In genomic region chr1:133921304-133921751, GRCm38 (mm10) we compare ENCODE assay signal across 8 mouse cellular contexts. TPM values are rescaled to one million over a fixed set of nuclear protein-coding genes. Genes with fewer than 3 reads are reported as not detected.
A peak's percentile ranks its signal among the peaks of the same experiment; 100 is the strongest.
DNase-seq lines count a peak whose midpoint lies in the region; ATAC-seq lines count a peak whose summit lies in the region.

TSS of gene Prelp (minus strand) at chr1:133921414.

- no peak within 1 kb of the TSS for H3K4me3 ChIP-seq in heart, embryonic 10.5 days
- no peak within 1 kb of the TSS for H3K4me3 ChIP-seq in embryonic facial prominence, embryonic 10.5 days
- H3K4me3 ChIP-seq in heart, embryonic 13.5 days = peak within 1 kb of the TSS; percentile 14; the same call in 1 of the 2 replicates
- H3K4me3 ChIP-seq in midbrain, embryonic 11.5 days (ENCODE audit: low read depth, low read length) = no peak within 1 kb of the TSS

- no peaks in the 10 kb centered on the region for H3K9me3 ChIP-seq in heart, embryonic 10.5 days
- 0 out of 2 replicates have a peak, but pooled peaks cover 2% of the 10 kb centered on the region for H3K9me3 ChIP-seq in embryonic facial prominence, embryonic 10.5 days
- H3K9me3 ChIP-seq in heart, embryonic 13.5 days = no peaks in the 10 kb centered on the region
- H3K9me3 ChIP-seq in midbrain, embryonic 11.5 days (ENCODE audit: control insufficient read depth, low read length) = no peaks in the 10 kb centered on the region

- 32% methylated on average over 8 of the region's 8 CpGs for WGBS in heart, embryonic 10.5 days
- 16% methylated on average over 8 of the region's 8 CpGs for WGBS in embryonic facial prominence, embryonic 10.5 days
- WGBS in heart, embryonic 13.5 days = 16% methylated on average over 8 of the region's 8 CpGs
- 31% methylated on average over 8 of the region's 8 CpGs for WGBS in midbrain, embryonic 11.5 days

- ATAC-seq in heart, embryonic 13.5 days (ENCODE audit: extremely low read depth, insufficient number of reproducible peaks, low FRiP score, low TSS enrichment) = no peak
- no peak for ATAC-seq in midbrain, embryonic 11.5 days (ENCODE audit: low FRiP score)

- H3K4me1 ChIP-seq in heart, embryonic 10.5 days = peaks cover 33% of the 10 kb centered on the region
- H3K4me1 ChIP-seq in embryonic facial prominence, embryonic 10.5 days = peaks cover 49% of the 10 kb centered on the region
- H3K4me1 ChIP-seq in heart, embryonic 13.5 days = peaks cover 54% of the 10 kb centered on the region
- H3K4me1 ChIP-seq in midbrain, embryonic 11.5 days (ENCODE audit: control insufficient read depth, insufficient read depth, low read length) = peaks cover 16% of the 10 kb centered on the region

- intact Hi-C loops in left cerebral cortex, postnatal 25 days (cut with DNase I) = no loop called here

- peak within 1 kb of the TSS; percentile 36 for H3K4me2 ChIP-seq in heart, embryonic 13.5 days
- 0 out of 2 replicates have a peak within 1 kb of the TSS, but pooled peaks have one; percentile 4 for H3K4me2 ChIP-seq in midbrain, embryonic 11.5 days

- DNase-seq in heart, adult 11 months = peak; percentile 99
- DNase-seq in heart, embryonic 10.5 days (ENCODE audit: low spot score) = no peak
- DNase-seq in embryonic facial prominence, embryonic 10.5 days (ENCODE audit: low spot score) = peak; percentile 36
- peak; percentile 69 for DNase-seq in kidney, postnatal 10 days
- DNase-seq in midbrain, embryonic 11.5 days (ENCODE audit: low spot score, missing footprints) = peak; percentile 83
- DNase-seq in left cerebral cortex, postnatal 25 days (ENCODE audit: low spot score in 2 of 2) = no peak
- DNase-seq in embryo, embryonic 10.5 days (ENCODE audit: low spot score) = no peak

- H3K36me3 ChIP-seq in heart, embryonic 10.5 days = no peaks in the 10 kb centered on the region
- no peaks in the 10 kb centered on the region for H3K36me3 ChIP-seq in embryonic facial prominence, embryonic 10.5 days (replicated peaks)
- no peaks in the 10 kb centered on the region for H3K36me3 ChIP-seq in heart, embryonic 13.5 days
- H3K36me3 ChIP-seq in midbrain, embryonic 11.5 days (ENCODE audit: control insufficient read depth, insufficient read depth, low read length) = no peaks in the 10 kb centered on the region

- no peak within 1 kb of the TSS for H3K27ac ChIP-seq in heart, embryonic 10.5 days
- peak within 1 kb of the TSS; percentile 66 for H3K27ac ChIP-seq in embryonic facial prominence, embryonic 10.5 days (replicated peaks)
- peak within 1 kb of the TSS; percentile 73 for H3K27ac ChIP-seq in heart, embryonic 13.5 days (replicated peaks)
- no peak within 1 kb of the TSS for H3K27ac ChIP-seq in midbrain, embryonic 11.5 days (ENCODE audit: low read depth, low read length)

- peak within 1 kb of the TSS; percentile 54 for H3K9ac ChIP-seq in heart, embryonic 13.5 days
- H3K9ac ChIP-seq in midbrain, embryonic 11.5 days (ENCODE audit: low read length) = peak within 1 kb of the TSS; percentile 4; the same call in 1 of the 2 replicates

- peaks cover 6% of the 10 kb centered on the region; the same call in 1 of the 2 replicates for H3K27me3 ChIP-seq in heart, embryonic 10.5 days (ENCODE audit: insufficient read depth, poor library complexity, severe bottlenecking)
- H3K27me3 ChIP-seq in embryonic facial prominence, embryonic 10.5 days (replicated peaks; ENCODE audit: low read depth, poor library complexity, severe bottlenecking) = peaks cover 48% of the 10 kb centered on the region
- H3K27me3 ChIP-seq in heart, embryonic 13.5 days (replicated peaks) = peaks cover 13% of the 10 kb centered on the region; the same call in 1 of the 2 replicates
- no peaks in the 10 kb centered on the region for H3K27me3 ChIP-seq in midbrain, embryonic 11.5 days (ENCODE audit: control insufficient read depth, insufficient read depth, low read length)

RNA-seq across cellular contexts. Expression of gene Prelp, which starts in this region (rescaled TPM):
- polyA plus RNA-seq in heart, embryonic 10.5 days (2016; fragmentation: Nextera tagmentation; extraction: Ambion mirVana) = 0.16 and 0.31 TPM in 2 replicates
- polyA plus RNA-seq in embryonic facial prominence, embryonic 10.5 days (2016; fragmentation: Nextera tagmentation; extraction: Ambion mirVana) = 0.74 and 0.91 TPM in 2 replicates
- 2.8 and 3.1 TPM in 2 replicates for polyA plus RNA-seq in heart, embryonic 13.5 days (2015; fragmentation: Nextera tagmentation; extraction: Ambion mirVana)
- 1.1 and 1.7 TPM in 2 replicates for polyA plus RNA-seq in midbrain, embryonic 11.5 days (2014; fragmentation: Nextera tagmentation; extraction: Ambion mirVana)
- total RNA-seq in left cerebral cortex, postnatal 25 days (2021) = 1 to 10 TPM; 7.9 to 9.0 TPM

Comparison
In these comparisons a context has a peak if more than half of its experiments do, and no peak if none do; other contexts are left out.
1. DNase-seq: peak in heart, adult 11 months (single experiment), kidney, postnatal 10 days (single experiment) and midbrain, embryonic 11.5 days (single experiment); none in heart, embryonic 10.5 days (single experiment), left cerebral cortex, postnatal 25 days (0 of 2) and embryo, embryonic 10.5 days (single experiment).
2. Peak in DNase-seq and H3K27ac ChIP-seq in embryonic facial prominence, embryonic 10.5 days; RNA of the gene not detected or under 1 TPM.